ENCODE assay signal across 22 mouse cellular contexts in the genomic region with DNA sequence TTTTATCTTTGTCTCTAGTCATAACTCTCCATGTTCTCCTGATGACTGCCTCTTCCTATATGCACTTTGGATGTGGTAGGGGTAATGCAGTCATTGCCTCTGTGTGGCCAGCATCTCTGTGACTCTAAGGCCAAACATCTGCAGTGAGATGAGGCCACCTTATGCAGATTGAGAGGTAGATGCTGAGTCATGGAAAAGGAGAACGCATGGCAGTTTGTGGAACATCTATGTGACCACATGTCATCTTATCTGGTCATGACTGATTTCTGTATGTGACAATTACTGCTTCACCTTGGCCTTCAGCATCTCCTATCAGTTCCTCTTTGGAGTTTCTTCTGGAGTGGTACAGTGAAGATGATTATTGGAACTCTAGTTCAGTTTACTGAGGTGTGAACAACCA.
DNase-seq lines count a peak whose midpoint lies in the region; ATAC-seq and TF ChIP-seq lines count a peak whose summit lies in the region.
"Had no signal": no experiment of that assay in that cellular context is flagged by ENCODE, and none has a peak within 500 bp of the region (broad histone marks: within the 10 kb centered on the region; RNA-seq: fewer than 3 reads in every experiment).

No protein-coding gene starts in this region.

- DNase-seq in heart, adult 11 months = peak; percentile 46
- DNase-seq in heart, adult 2 months = no peak
- peak; percentile 58 for DNase-seq in CH12.LX (ENCODE audit: extremely low read depth)
- DNase-seq in layer of hippocampus, adult 9-11 months = no peak
- DNase-seq in midbrain, embryonic 11.5 days (ENCODE audit: low spot score, missing footprints) = no peak
- DNase-seq: adrenal gland, adult 2 months; adrenal gland, adult 8-10 months; adrenal gland, postnatal 10 days; adrenal gland, postnatal 14 days; adrenal gland, postnatal 25 days; adrenal gland, postnatal 36 days; B cell, adult 2 months; cerebellum, adult 11 months; cerebellum, adult 11-12 months; cerebellum, adult 18-20 months had no signal

- no peaks in the 10 kb centered on the region for H3K4me1 ChIP-seq in heart, adult 2 months (ENCODE audit: control insufficient read depth, insufficient read depth, low read length)
- H3K4me1 ChIP-seq in intestine, postnatal 0 days (replicated peaks; ENCODE audit: control insufficient read depth, insufficient read depth, low read length) = no peaks in the 10 kb centered on the region
- H3K4me1 ChIP-seq in intestine, embryonic 16.5 days (ENCODE audit: control insufficient read depth, insufficient read depth, low read length) = no peaks in the 10 kb centered on the region
- peaks cover 5 to 18% of the 10 kb centered on the region in 2 experiments; a peak in 3 of 4 replicates for H3K4me1 ChIP-seq in CH12.LX (ENCODE audit: control insufficient read depth in 1 of 2, insufficient read depth in 2 of 2)
- H3K4me1 ChIP-seq in small intestine, adult 2 months (ENCODE audit: control insufficient read depth, insufficient read depth, insufficient read length, low read length) = peaks cover 13% of the 10 kb centered on the region; the same call in 1 of the 2 replicates
- no peaks in the 10 kb centered on the region for H3K4me1 ChIP-seq in midbrain, embryonic 11.5 days (ENCODE audit: control insufficient read depth, insufficient read depth, low read length)

- TF ChIP-seq RAD21 in CH12.LX (IDR thresholded peaks at IDR 0.05; ENCODE audit: low read depth, low read length) = no peak

- no peak overlapping the region for H3K4me2 ChIP-seq in intestine, postnatal 0 days (replicated peaks; ENCODE audit: low read depth)
- no peak overlapping the region for H3K4me2 ChIP-seq in intestine, embryonic 16.5 days (ENCODE audit: low read depth, low read length)
- no peak overlapping the region for H3K4me2 ChIP-seq in CH12.LX (ENCODE audit: insufficient read depth, low read depth, poor library complexity, severe bottlenecking)
- no peak overlapping the region for H3K4me2 ChIP-seq in midbrain, embryonic 11.5 days

- dilution Hi-C loops in CH12.LX (cut with MboI; ENCODE audit: extremely low pct_ligation_motif_present, extremely low pct_unique_long_range_greater_than_20kb, low sequenced_read_pairs) = no loop called here

- 88% methylated on average over 1 of the region's 1 CpGs for WGBS in heart, adult 2 months
- WGBS in intestine, postnatal 0 days = 76% methylated on average over 1 of the region's 1 CpGs
- WGBS in intestine, embryonic 16.5 days = 81% methylated on average over 1 of the region's 1 CpGs
- 85% methylated on average over 1 of the region's 1 CpGs for WGBS in small intestine, adult 2 months
- WGBS in midbrain, embryonic 11.5 days = 81% methylated on average over 1 of the region's 1 CpGs

- H3K9ac ChIP-seq in heart, adult 2 months (ENCODE audit: low read depth, low read length) = no peak overlapping the region
- no peak overlapping the region for H3K9ac ChIP-seq in intestine, postnatal 0 days (ENCODE audit: low read depth, low read length)
- no peak overlapping the region for H3K9ac ChIP-seq in intestine, embryonic 16.5 days (ENCODE audit: low read depth, low read length)
- H3K9ac ChIP-seq in CH12.LX (ENCODE audit: insufficient read depth, low read depth) = no peak overlapping the region
- no peak overlapping the region for H3K9ac ChIP-seq in midbrain, embryonic 11.5 days (ENCODE audit: low read length)

- peak; percentile 41; the same call in 1 of the 2 replicates for ATAC-seq in intestine, postnatal 0 days
- ATAC-seq in intestine, embryonic 16.5 days = no peak
- no peak for ATAC-seq in midbrain, embryonic 11.5 days (ENCODE audit: low FRiP score)
- ATAC-seq: activated CD4-positive, CD25-positive, alpha-beta regulatory T cell, adult 4 months; CD4-positive, CD25-positive, alpha-beta regulatory T cell, adult 4 months; Patski had no signal

- TF ChIP-seq CTCF in heart, adult 2 months (IDR thresholded peaks at IDR 0.05) = no peak
- no peak for TF ChIP-seq CTCF in intestine, postnatal 0 days (IDR thresholded peaks at IDR 0.05; ENCODE audit: low read depth)
- TF ChIP-seq CTCF in CH12.LX (conservative IDR thresholded peaks at IDR 0.05 in 1 of 2, IDR thresholded peaks at IDR 0.05 in 1 of 2; ENCODE audit: low read depth in 2 of 2, low read length in 2 of 2) = no peak
- TF ChIP-seq CTCF in small intestine, adult 2 months (IDR thresholded peaks at IDR 0.05; ENCODE audit: extremely low read depth, insufficient read length, insufficient replicate concordance, low read depth, low read length) = no peak

- no peaks in the 10 kb centered on the region for H3K9me3 ChIP-seq in intestine, postnatal 0 days (ENCODE audit: control insufficient read depth)
- no peaks in the 10 kb centered on the region for H3K9me3 ChIP-seq in intestine, embryonic 16.5 days (ENCODE audit: control insufficient read depth, low read length)
- H3K9me3 ChIP-seq in CH12.LX (replicated peaks; ENCODE audit: low read length) = no peaks in the 10 kb centered on the region
- H3K9me3 ChIP-seq in midbrain, embryonic 11.5 days (ENCODE audit: control insufficient read depth, low read length) = no peaks in the 10 kb centered on the region

- H3K79me2 ChIP-seq in heart, adult 2 months (replicated peaks; ENCODE audit: control insufficient read depth, insufficient read depth, low read length) = no peaks in the 10 kb centered on the region
- no peaks in the 10 kb centered on the region for H3K79me2 ChIP-seq in CH12.LX (replicated peaks; ENCODE audit: control insufficient read depth, extremely low read depth, insufficient read depth, poor library complexity, severe bottlenecking)

- in situ Hi-C loops in CH12.LX (cut with MboI; ENCODE audit: low pct_ligation_motif_present, low pct_unique_long_range_greater_than_20kb, low sequenced_read_pairs) = no loop called here

- no peak for TF ChIP-seq POLR2A in heart, adult 2 months (IDR thresholded peaks at IDR 0.05; ENCODE audit: insufficient read depth, low read depth, low read length)
- no peak for TF ChIP-seq POLR2A in CH12.LX (IDR thresholded peaks at IDR 0.05; ENCODE audit: low read depth, low read length)
- no peak for TF ChIP-seq POLR2A in small intestine, adult 2 months (IDR thresholded peaks at IDR 0.05; ENCODE audit: low read depth, low read length)

- H3K27ac ChIP-seq in heart, adult 2 months = no peak overlapping the region
- H3K27ac ChIP-seq in intestine, postnatal 0 days (ENCODE audit: low read depth, low read length) = no peak overlapping the region
- no peak overlapping the region for H3K27ac ChIP-seq in intestine, embryonic 16.5 days (ENCODE audit: low read length)
- H3K27ac ChIP-seq in CH12.LX (ENCODE audit: insufficient read depth, low read depth) = no peak overlapping the region
- H3K27ac ChIP-seq in small intestine, adult 2 months (ENCODE audit: insufficient read depth, low read depth, low read length) = peak overlapping the region; percentile 47; the same call in 1 of the 2 replicates
- H3K27ac ChIP-seq in midbrain, embryonic 11.5 days (ENCODE audit: low read depth, low read length) = no peak overlapping the region

- no peaks in the 10 kb centered on the region for H3K27me3 ChIP-seq in heart, adult 2 months (ENCODE audit: control insufficient read depth, insufficient read depth, low read length)
- no peaks in the 10 kb centered on the region for H3K27me3 ChIP-seq in intestine, postnatal 0 days (replicated peaks; ENCODE audit: control insufficient read depth, insufficient read depth, low read length)
- no peaks in the 10 kb centered on the region for H3K27me3 ChIP-seq in intestine, embryonic 16.5 days (replicated peaks; ENCODE audit: control insufficient read depth, insufficient read depth, low read length)
- H3K27me3 ChIP-seq in CH12.LX (replicated peaks) = no peaks in the 10 kb centered on the region
- no peaks in the 10 kb centered on the region for H3K27me3 ChIP-seq in small intestine, adult 2 months (ENCODE audit: control insufficient read depth, insufficient read depth, low read length)
- H3K27me3 ChIP-seq in midbrain, embryonic 11.5 days (ENCODE audit: control insufficient read depth, insufficient read depth, low read length) = no peaks in the 10 kb centered on the region
- H3K27me3 ChIP-seq: Patski had no signal

- no peaks in the 10 kb centered on the region for H3K36me3 ChIP-seq in heart, adult 2 months (ENCODE audit: control insufficient read depth, insufficient read depth, low read length)
- H3K36me3 ChIP-seq in intestine, postnatal 0 days (ENCODE audit: control insufficient read depth, insufficient read depth) = no peaks in the 10 kb centered on the region
- H3K36me3 ChIP-seq in intestine, embryonic 16.5 days (ENCODE audit: control insufficient read depth, insufficient read depth, low read length) = no peaks in the 10 kb centered on the region
- H3K36me3 ChIP-seq in CH12.LX (replicated peaks in 1 of 2; ENCODE audit: control insufficient read depth in 1 of 2, insufficient read depth in 1 of 2, low read length in 1 of 2) = no peaks in the 10 kb centered on the region
- no peaks in the 10 kb centered on the region for H3K36me3 ChIP-seq in small intestine, adult 2 months (ENCODE audit: control insufficient read depth, insufficient read depth, low read length)
- no peaks in the 10 kb centered on the region for H3K36me3 ChIP-seq in midbrain, embryonic 11.5 days (ENCODE audit: control insufficient read depth, insufficient read depth, low read length)
- H3K36me3 ChIP-seq: G1E had no signal

- intact Hi-C loops in heart, adult 2 months (cut with DNase I) = no loop called here

- no peak for TF ChIP-seq EP300 in heart, adult 2 months (IDR thresholded peaks at IDR 0.05; ENCODE audit: insufficient read depth, low read depth, low read length)
- peak; percentile 50; the same call in 1 of the 2 replicates for TF ChIP-seq EP300 in CH12.LX (IDR thresholded peaks at IDR 0.05; ENCODE audit: low read length)

- H3K4me3 ChIP-seq in heart, adult 2 months = no peak overlapping the region
- no peak overlapping the region for H3K4me3 ChIP-seq in intestine, postnatal 0 days (ENCODE audit: low read depth, low read length)
- H3K4me3 ChIP-seq in intestine, embryonic 16.5 days (ENCODE audit: low read length) = no peak overlapping the region
- H3K4me3 ChIP-seq in CH12.LX (replicated peaks in 1 of 3; ENCODE audit: low read depth in 2 of 3, low read length in 2 of 3, poor library complexity in 1 of 3) = no peak overlapping the region
- no peak overlapping the region for H3K4me3 ChIP-seq in small intestine, adult 2 months (ENCODE audit: low read depth, low read length)
- H3K4me3 ChIP-seq in midbrain, embryonic 11.5 days (ENCODE audit: low read depth, low read length) = no peak overlapping the region

TF ChIP-seq in CH12.LX, 34 proteins besides CTCF, POLR2A, EP300 and RAD21:
- TF ChIP-seq MAFK (IDR thresholded peaks at IDR 0.05; ENCODE audit: insufficient replicate concordance, low read length) = peak; percentile 87
- TF ChIP-seq MAX (IDR thresholded peaks at IDR 0.05; ENCODE audit: low read length) = peak; percentile 37; the same call in 1 of the 2 replicates
- TF ChIP-seq ZMIZ1 (IDR thresholded peaks at IDR 0.05; ENCODE audit: low read depth, low read length) = no peak
- TF ChIP-seq JUN (IDR thresholded peaks at IDR 0.05; ENCODE audit: insufficient read depth, low read depth, low read length) = no peak; the same call in 1 of the 2 replicates
- 0 out of 2 replicates have a peak, but pooled peaks have one; percentile 21 for TF ChIP-seq MYC (IDR thresholded peaks at IDR 0.05; ENCODE audit: low read depth, low read length)

Comparison
In these comparisons a context has a peak if more than half of its experiments do, and no peak if none do; other contexts are left out.
1. DNase-seq: peak in heart, adult 11 months (single experiment) and CH12.LX (single experiment); none in heart, adult 2 months (0 of 2), layer of hippocampus, adult 9-11 months (single experiment) and midbrain, embryonic 11.5 days (single experiment).